Mouse (Mus musculus) heart, embryonic 14.5 days (tissue): ENCODE data around the gene Tbc1d10a. TPM values are rescaled to one million over a fixed set of nuclear protein-coding genes. Genes with fewer than 3 reads are reported as not detected.
A peak's percentile ranks its signal among the peaks of the same experiment; 100 is the strongest.

ENCODE experiments used
- ATAC-seq: fragments of 200-750 bp; cut with Nextera tagmentation; 2 replicates; pipeline ENCODE4 v1.8.0; 2017; ENCODE audit warnings: low read depth, moderate TSS enrichment; ENCODE audit not compliant: insufficient number of reproducible peaks, insufficient read depth, low FRiP score
- H3K27ac ChIP-seq, 2 experiments: fragments of 200-500 bp in 1 of 2; fragments of 300-500 bp in 1 of 2; sonication (generic) in 1 of 2; replicated peaks in 1 of 2; 2 replicates each; pipeline ENCODE4 v1.5.1; 2012 to 2014; ENCODE audit warnings: low read depth in 2 of 2, low read length in 2 of 2, control low read depth in 1 of 2, mild to moderate bottlenecking in 1 of 2, mixed read lengths in 1 of 2; ENCODE audit not compliant: control insufficient read depth in 1 of 2, insufficient read depth in 1 of 2
- H3K27me3 ChIP-seq: fragments of 300-500 bp; sonication (generic); 2 replicates; pipeline ENCODE4 v1.6.1; 2014; ENCODE audit warnings: mild to moderate bottlenecking, low read length, control low read depth; ENCODE audit not compliant: control insufficient read depth, insufficient read depth
- H3K36me3 ChIP-seq: fragments of 300-500 bp; sonication (generic); 2 replicates; pipeline ENCODE4 v1.6.1; 2014; ENCODE audit warnings: mild to moderate bottlenecking, control low read depth, low read length, mixed read lengths; ENCODE audit not compliant: control insufficient read depth, insufficient read depth
- H3K4me1 ChIP-seq, 2 experiments: fragments of 200-500 bp in 1 of 2; fragments of 300-500 bp in 1 of 2; sonication (generic) in 1 of 2; 2 replicates each; pipeline ENCODE4 v1.6.1; 2012 to 2014; ENCODE audit warnings: low read length in 2 of 2, control low read depth in 1 of 2, mixed read lengths in 1 of 2; ENCODE audit not compliant: control insufficient read depth in 2 of 2, insufficient read depth in 2 of 2
- H3K4me2 ChIP-seq: fragments of 300-500 bp; sonication (generic); 2 replicates; pipeline ENCODE4 v1.6.1; 2014; ENCODE audit warnings: mild to moderate bottlenecking, low read length
- H3K4me3 ChIP-seq, 2 experiments: fragments of 200-500 bp in 1 of 2; fragments of 300-500 bp in 1 of 2; sonication (generic) in 1 of 2; 2 replicates each; pipeline ENCODE4 v1.5.1; 2012 to 2014; ENCODE audit warnings: low read length in 2 of 2, mild to moderate bottlenecking in 2 of 2, control low read depth in 1 of 2, low read depth in 1 of 2, moderate library complexity in 1 of 2; ENCODE audit not compliant: control insufficient read depth in 1 of 2, insufficient read depth in 1 of 2
- H3K9ac ChIP-seq: fragments of 300-500 bp; sonication (generic); 2 replicates; pipeline ENCODE4 v1.6.1; 2014; ENCODE audit warnings: mild to moderate bottlenecking, low read length
- H3K9me3 ChIP-seq: fragments of 300-500 bp; sonication (generic); 2 replicates; pipeline ENCODE4 v1.6.1; 2016; ENCODE audit warnings: low read length, control low read depth; ENCODE audit not compliant: control insufficient read depth
- WGBS: fragments of 180-500 bp; shearing (Covaris S2); extraction: QIAGEN DNeasy Blood & Tissue Kit; methylation state at CpG from one replicate; pipeline ENCODE4 v1.1.7; 2014; 5-methylcytosine and 5-hydroxymethylcytosine counted together
- polyA plus RNA-seq: library from polyadenylated mRNA; unstranded; fragments of >200 nt; fragmentation: Nextera tagmentation; extraction: Ambion mirVana; gene quantifications from 2 replicates; pipeline ENCODE4 v1.2.1, GENCODE M21; 2014

Tbc1d10a gene
- polyA plus RNA-seq: 10.0 and 10.3 TPM in 2 replicates

DNA sequence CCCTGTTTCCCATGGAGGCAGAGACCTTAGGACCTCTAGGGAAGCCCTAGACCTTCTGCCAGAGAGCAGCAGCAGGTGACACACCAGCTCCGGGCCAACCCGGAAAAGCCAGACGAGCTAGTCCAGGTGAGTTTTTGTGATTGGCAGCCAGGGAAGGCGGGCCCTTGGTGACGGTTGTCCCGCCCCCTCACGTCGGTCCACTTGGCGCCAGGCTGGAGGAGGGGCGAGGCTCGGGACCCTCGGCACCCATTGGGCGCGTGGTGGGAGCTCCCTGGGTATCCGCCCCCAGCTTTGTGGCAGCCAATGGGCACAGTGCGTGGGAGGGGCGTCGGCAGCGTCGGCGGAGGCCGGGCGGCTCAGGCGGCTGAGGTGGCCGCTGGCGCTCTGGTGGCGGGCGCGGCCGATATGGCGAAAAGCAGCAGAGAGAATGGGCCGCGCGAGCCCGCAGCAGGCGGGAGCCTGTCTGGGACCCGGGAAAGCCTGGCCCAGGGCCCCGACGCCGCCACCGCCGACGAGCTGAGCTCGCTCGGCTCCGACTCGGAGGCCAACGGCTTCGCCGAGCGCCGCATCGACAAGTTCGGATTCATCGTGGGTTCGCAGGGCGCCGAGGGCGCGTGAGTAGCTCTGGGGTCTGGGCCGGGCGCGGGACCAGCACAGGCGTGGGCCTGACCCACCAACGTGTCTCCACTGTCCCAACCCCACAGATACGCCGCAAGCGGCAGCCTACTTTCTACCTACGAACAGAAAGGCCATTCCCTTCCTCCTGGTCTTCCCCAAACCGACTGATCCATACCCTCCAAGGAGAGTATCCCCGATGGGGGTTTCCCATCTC lies at the start of gene Tbc1d10a:
TSS of gene Tbc1d10a (plus strand) at position 304 of the 832 bp plus-strand sequence.
- Histone ChIP-seq H3K36me3 (peaks cover 18% of the 10 kb centered on the region), H3K4me3 (peak within 1 kb of the TSS; percentile 79 to 88), H3K9me3 (no peaks in the 10 kb centered on the region), H3K4me2 (peak within 1 kb of the TSS; percentile 91), H3K4me1 (peaks cover 7 to 14% of the 10 kb centered on the region in 2 experiments; a peak in 2 of 4 replicates), H3K27ac (no peak within 1 kb of the TSS; a peak in 1 of 4 replicates), H3K9ac (peak within 1 kb of the TSS; percentile 92), H3K27me3 (no peaks in the 10 kb centered on the region)
- ATAC-seq: peak; percentile 99
- under 1% methylated on average over 71 of the region's 71 CpGs for WGBS

DNA sequence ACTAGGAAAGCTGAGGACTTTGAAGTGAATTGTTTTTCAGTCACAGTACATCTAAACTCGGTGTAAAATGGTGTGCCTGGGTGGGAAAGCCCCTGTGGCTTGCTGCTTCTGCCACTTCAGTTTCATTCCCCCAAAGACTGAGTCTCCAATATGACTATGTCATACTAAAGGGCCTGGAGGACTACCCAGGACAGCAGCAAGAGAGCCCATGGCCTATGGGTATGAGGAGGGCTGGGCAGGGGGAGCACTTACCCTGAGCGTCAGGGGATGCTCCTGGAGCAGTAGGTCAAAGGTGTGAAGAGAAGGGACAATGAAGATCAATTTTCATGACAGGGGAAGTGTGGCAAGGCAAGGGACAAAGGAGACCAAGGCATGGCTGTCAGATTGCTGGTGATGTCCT lies 47.6 kb upstream of the Tbc1d10a start:
- Histone ChIP-seq H3K36me3 (peaks cover 67% of the 10 kb centered on the region), H3K4me1 (peaks cover 9 to 11% of the 10 kb centered on the region in 2 experiments), H3K4me3 (no peak overlapping the region), H3K9me3 (no peaks in the 10 kb centered on the region), H3K4me2 (no peak overlapping the region), H3K27me3 (no peaks in the 10 kb centered on the region), H3K27ac (no peak overlapping the region), H3K9ac (no peak overlapping the region)
- ATAC-seq: no peak
- WGBS: 77% methylated on average over 2 of the region's 2 CpGs

DNA sequence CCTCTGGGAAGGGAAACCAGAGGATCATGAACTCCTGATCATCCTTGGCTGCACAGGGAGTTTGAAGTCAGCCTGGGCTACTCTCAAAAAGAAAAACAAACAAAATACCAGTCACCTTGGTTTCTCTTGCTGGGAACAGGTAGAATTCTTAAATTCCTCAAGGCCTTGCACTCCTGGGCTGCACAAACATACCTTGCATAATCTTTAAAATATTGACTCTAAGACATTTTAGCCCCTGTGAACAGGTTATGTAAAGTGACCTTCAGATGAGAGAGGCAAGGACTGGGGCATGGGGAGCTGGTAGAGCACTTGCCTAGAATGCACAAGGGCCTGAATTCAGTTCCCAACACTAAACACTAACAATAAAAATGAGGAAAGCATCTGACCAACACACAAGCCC lies 45.1 kb upstream of the Tbc1d10a start:
- Histone ChIP-seq H3K4me1 (peaks cover 0 to under 1% of the 10 kb centered on the region in 2 experiments; a peak in 1 of 4 replicates), H3K4me3 (no peak overlapping the region), H3K9me3 (no peaks in the 10 kb centered on the region), H3K4me2 (no peak overlapping the region), H3K27ac (no peak overlapping the region), H3K36me3 (peaks cover 77% of the 10 kb centered on the region), H3K27me3 (no peaks in the 10 kb centered on the region), H3K9ac (no peak overlapping the region)
- ATAC-seq: no peak

DNA sequence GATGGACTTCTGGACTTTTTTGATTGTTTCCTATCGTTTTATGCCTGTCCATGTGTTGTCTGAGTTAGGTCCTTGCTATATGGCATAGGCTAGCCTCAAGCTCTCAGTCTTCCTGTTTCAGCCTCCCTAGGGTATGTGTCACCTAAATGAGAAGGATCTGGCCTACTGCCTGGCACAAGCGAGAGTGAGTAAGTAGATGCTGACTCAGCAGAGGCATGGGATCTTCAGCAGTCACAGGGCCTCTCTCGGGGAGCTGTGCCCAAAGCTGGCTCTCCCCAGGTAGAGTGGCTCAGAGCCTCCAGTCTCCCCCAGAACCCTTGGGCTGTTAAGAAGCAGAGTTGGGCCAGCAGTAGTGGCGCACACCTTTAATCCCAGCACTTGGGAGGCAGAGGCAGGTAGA lies 44.2 kb upstream of the Tbc1d10a start:
- no peak overlapping the region for H3K27ac ChIP-seq
- no peaks in the 10 kb centered on the region for H3K9me3 ChIP-seq
- H3K4me1 ChIP-seq: no peaks in the 10 kb centered on the region
- no peak overlapping the region for H3K9ac ChIP-seq
- H3K36me3 ChIP-seq: peaks cover 73% of the 10 kb centered on the region
- 88% methylated on average over 4 of the region's 4 CpGs for WGBS
- no peak for ATAC-seq
- no peak overlapping the region for H3K4me3 ChIP-seq
- no peaks in the 10 kb centered on the region for H3K27me3 ChIP-seq
- H3K4me2 ChIP-seq: no peak overlapping the region

DNA sequence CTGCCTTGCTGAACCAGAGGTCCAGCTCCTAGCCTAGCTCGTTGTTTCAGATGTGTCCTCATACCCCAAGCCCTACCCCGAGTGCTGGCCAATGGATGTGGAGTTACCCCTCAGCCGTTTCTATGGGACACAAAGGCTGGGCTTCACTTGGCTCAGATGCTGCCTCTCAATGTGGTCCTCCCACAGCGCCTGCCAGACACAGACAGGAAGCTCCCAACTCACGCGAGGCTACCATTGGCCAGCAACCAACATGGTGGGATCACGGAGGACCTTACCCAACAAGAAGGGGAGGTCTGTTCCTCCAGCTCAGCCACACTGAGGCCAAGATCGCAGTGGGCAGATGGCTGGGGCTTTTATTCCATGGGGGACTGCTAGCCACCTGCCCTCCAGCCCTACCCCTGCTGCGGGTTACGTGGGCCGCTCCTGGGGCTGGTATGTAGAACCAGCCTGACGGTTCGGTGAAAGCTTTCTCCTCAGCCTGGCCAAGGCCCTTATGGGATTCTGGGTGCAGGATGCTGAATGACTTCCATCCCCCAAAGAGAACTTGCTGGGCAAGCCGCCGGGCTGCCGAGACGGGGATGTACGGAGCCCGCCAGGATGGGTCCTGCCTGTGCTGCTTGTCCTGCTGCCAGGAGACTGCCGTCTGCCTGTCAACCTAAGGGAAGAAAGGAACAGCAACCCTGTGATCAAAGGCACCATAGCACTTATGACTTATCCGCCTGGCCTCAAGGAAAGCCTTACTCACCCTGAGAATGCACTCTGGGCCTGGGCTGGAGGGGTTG lies 43.1 kb upstream of the Tbc1d10a start:
- 84% methylated on average over 21 of the region's 21 CpGs for WGBS
- no peaks in the 10 kb centered on the region for H3K9me3 ChIP-seq
- ATAC-seq: no peak

DNA sequence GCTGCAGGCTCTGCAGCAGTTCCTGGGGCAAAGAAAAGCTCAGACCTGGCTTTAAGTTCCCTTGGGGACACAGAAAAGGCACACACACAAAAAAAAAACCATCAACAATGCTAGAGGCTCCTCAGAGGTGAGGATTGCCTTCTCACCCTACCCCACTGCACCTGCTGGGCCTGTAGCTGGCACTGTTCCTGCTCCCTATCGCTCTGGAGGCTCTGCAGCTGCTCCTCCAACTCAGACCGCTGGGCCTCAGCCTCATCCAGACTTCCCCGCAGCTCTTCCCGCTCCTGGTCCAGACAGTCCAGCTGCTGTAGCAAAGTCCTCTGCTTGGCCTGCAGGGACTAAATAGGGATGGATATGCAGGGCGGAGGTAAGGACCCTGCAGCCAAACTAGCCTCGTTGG lies 40.2 kb upstream of the Tbc1d10a start:
- Histone ChIP-seq H3K27ac (no peak overlapping the region), H3K4me2 (no peak overlapping the region), H3K9me3 (no peaks in the 10 kb centered on the region), H3K4me3 (no peak overlapping the region), H3K4me1 (peaks cover 0 to 2% of the 10 kb centered on the region in 2 experiments; a peak in 1 of 4 replicates), H3K27me3 (no peaks in the 10 kb centered on the region), H3K9ac (no peak overlapping the region), H3K36me3 (peaks cover 45% of the 10 kb centered on the region)
- no peak for ATAC-seq
- 60% methylated on average over 6 of the region's 6 CpGs for WGBS

More for the DNA sequence above, 43.1 kb upstream of the Tbc1d10a start:
- H3K36me3 ChIP-seq: peaks cover 66% of the 10 kb centered on the region
- H3K4me3 ChIP-seq: no peak overlapping the region
- peaks cover 0 to 1% of the 10 kb centered on the region in 2 experiments; a peak in 1 of 4 replicates for H3K4me1 ChIP-seq
- H3K27me3 ChIP-seq: no peaks in the 10 kb centered on the region
- no peak overlapping the region for H3K9ac ChIP-seq
- no peak overlapping the region for H3K27ac ChIP-seq
- H3K4me2 ChIP-seq: no peak overlapping the region

DNA sequence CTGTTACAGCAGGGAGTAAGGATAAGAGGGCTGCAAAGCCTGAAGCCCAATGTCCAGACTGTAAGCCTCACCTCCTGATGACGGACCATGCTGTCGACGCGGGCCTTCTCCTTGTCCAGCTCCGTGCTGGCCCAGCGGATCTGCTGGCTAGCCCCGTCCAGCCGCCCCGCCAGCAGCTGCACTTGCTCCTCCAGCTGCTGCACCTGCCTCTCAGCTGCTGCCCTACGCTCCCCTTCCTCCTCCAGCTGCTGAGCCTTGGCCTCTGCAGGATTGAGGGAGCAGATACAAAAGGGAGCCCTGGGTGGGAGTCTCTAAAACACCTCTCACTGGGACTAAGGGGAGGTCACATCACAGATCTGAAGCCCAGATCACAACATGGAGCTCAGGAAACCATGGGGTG lies 39.5 kb upstream of the Tbc1d10a start:
- ATAC-seq: no peak
- H3K9ac ChIP-seq: no peak overlapping the region
- WGBS: 73% methylated on average over 10 of the region's 10 CpGs
- H3K4me2 ChIP-seq: no peak overlapping the region
- peaks cover 0 to 2% of the 10 kb centered on the region in 2 experiments; a peak in 1 of 4 replicates for H3K4me1 ChIP-seq
- H3K27me3 ChIP-seq: no peaks in the 10 kb centered on the region
- H3K36me3 ChIP-seq: peaks cover 37% of the 10 kb centered on the region
- no peak overlapping the region for H3K27ac ChIP-seq
- no peaks in the 10 kb centered on the region for H3K9me3 ChIP-seq
- no peak overlapping the region for H3K4me3 ChIP-seq
